Mouse (Mus musculus): ENCODE data around the gene Nr1d2. TPM values are rescaled to one million over a fixed set of nuclear protein-coding genes. Genes with fewer than 3 reads are reported as not detected.
"Not testable (repeated sequence)": the region's sequence is repeated elsewhere in the genome, so short reads cannot be mapped to it uniquely, and the experiment has no call there.

Nr1d2 gene
- polyA plus RNA-seq, 1 experiment from 2014 or later: 12.4 TPM

DNA sequence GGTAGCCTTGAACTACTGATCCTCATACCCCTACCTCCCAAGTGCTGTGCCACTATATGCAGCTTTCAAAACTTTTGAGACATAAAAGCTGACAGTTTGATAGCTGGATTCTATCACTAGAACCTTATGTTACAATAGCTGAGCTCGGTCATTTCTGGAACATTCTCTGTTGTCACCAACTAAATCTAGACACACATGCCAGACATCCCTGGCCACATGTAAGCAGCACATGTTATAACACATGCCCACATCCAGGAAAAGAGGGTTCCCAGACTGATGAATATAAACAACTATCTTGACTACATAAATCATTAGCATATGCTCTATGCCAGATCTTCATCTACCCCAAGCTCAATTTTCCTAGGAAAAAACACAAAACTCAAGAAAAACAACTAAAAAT, 21.8 kb downstream of the Nr1d2 start:
- TF ChIP-seq CTCF (IDR thresholded peaks at IDR 0.05; ENCODE audit: low read depth): no peak
- no peaks in the 10 kb centered on the region for H3K27me3 ChIP-seq (ENCODE audit: insufficient read depth, low read length)
- H3K9me3 ChIP-seq (replicated peaks; ENCODE audit: low read length): no peaks in the 10 kb centered on the region
- H3K4me1 ChIP-seq (replicated peaks; ENCODE audit: insufficient read depth, low read length): no peaks in the 10 kb centered on the region
- H3K36me3 ChIP-seq (ENCODE audit: insufficient read depth, low read length): no peaks in the 10 kb centered on the region
- H3K9ac ChIP-seq (ENCODE audit: low read depth, low read length): no peak overlapping the region
- 65% methylated on average over 1 of the region's 1 CpGs for WGBS
- H3K4me3 ChIP-seq (replicated peaks; ENCODE audit: low read depth, low read length): no peak overlapping the region
- H3K27ac ChIP-seq: no peak overlapping the region
- no peak for DNase-seq (ENCODE audit: low spot score)
- no peak overlapping the region for H3K4me2 ChIP-seq (ENCODE audit: low read length)
- ATAC-seq (replicated peaks; ENCODE audit: low FRiP score, low read depth): no peak

DNA sequence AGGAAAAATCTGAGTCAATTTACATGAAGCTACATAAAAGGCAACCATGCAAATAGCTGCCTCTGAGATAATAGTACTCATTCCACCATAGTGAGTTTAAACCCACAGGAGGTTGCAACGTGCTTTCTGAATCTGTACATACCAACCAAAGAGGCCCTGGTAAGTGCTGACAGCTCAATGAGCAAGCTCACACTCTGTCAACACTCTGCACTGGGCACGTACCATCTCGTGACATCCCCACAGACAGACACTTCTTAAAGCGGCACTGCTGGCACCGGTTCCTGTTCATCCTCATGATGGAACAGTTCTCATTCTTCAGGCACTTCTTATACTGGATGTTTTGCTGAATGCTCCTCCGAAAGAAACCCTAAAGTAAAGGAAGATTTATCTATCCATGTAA, 22.5 kb downstream of the Nr1d2 start:
- Histone ChIP-seq H3K9ac (ENCODE audit: low read depth, low read length) (no peak overlapping the region), H3K27me3 (ENCODE audit: insufficient read depth, low read length) (no peaks in the 10 kb centered on the region), H3K4me3 (replicated peaks; ENCODE audit: low read depth, low read length) (no peak overlapping the region), H3K4me2 (ENCODE audit: low read length) (no peak overlapping the region), H3K27ac (no peak overlapping the region), H3K4me1 (replicated peaks; ENCODE audit: insufficient read depth, low read length) (no peaks in the 10 kb centered on the region), H3K36me3 (ENCODE audit: insufficient read depth, low read length) (no peaks in the 10 kb centered on the region), H3K9me3 (replicated peaks; ENCODE audit: low read length) (no peaks in the 10 kb centered on the region)
- DNase-seq (ENCODE audit: low spot score) (no peak), ATAC-seq (replicated peaks; ENCODE audit: low FRiP score, low read depth) (no peak)
- WGBS: 92% methylated on average over 6 of the region's 6 CpGs
- TF ChIP-seq CTCF (IDR thresholded peaks at IDR 0.05; ENCODE audit: low read depth): no peak

GRCm38 (mm10) chr14:18210795-18211194, 28.1 kb downstream of the Nr1d2 start:
- TF ChIP-seq CTCF (IDR thresholded peaks at IDR 0.05; ENCODE audit: low read depth): peak; percentile 71
- Histone ChIP-seq H3K36me3 (ENCODE audit: insufficient read depth, low read length) (peaks cover 9% of the 10 kb centered on the region; the same call in 1 of the 2 replicates), H3K27me3 (ENCODE audit: insufficient read depth, low read length) (no peaks in the 10 kb centered on the region), H3K4me3 (replicated peaks; ENCODE audit: low read depth, low read length) (no peak overlapping the region), H3K4me2 (ENCODE audit: low read length) (no peak overlapping the region), H3K9ac (ENCODE audit: low read depth, low read length) (no peak overlapping the region), H3K4me1 (replicated peaks; ENCODE audit: insufficient read depth, low read length) (no peaks in the 10 kb centered on the region), H3K9me3 (replicated peaks; ENCODE audit: low read length) (no peaks in the 10 kb centered on the region), H3K27ac (no peak overlapping the region)
- WGBS: 89% methylated on average over 3 of the region's 3 CpGs
- peak; percentile 28 for DNase-seq (ENCODE audit: low spot score)
- peak; percentile 73 for ATAC-seq (replicated peaks; ENCODE audit: low FRiP score, low read depth)

GRCm38 (mm10) chr14:18204315-18204714, 34.6 kb downstream of the Nr1d2 start:
- H3K27ac ChIP-seq; H3K4me1 ChIP-seq (replicated peaks; ENCODE audit: insufficient read depth, low read length); H3K36me3 ChIP-seq (ENCODE audit: insufficient read depth, low read length); H3K9me3 ChIP-seq (replicated peaks; ENCODE audit: low read length); H3K4me2 ChIP-seq (ENCODE audit: low read length); H3K4me3 ChIP-seq (replicated peaks; ENCODE audit: low read depth, low read length); H3K9ac ChIP-seq (ENCODE audit: low read depth, low read length); H3K27me3 ChIP-seq (ENCODE audit: insufficient read depth, low read length): not testable (repeated sequence)
- 90% methylated on average over 1 of the region's 1 CpGs for WGBS
- ATAC-seq (replicated peaks; ENCODE audit: low FRiP score, low read depth) (peak; percentile 72; the same call in 1 of the 2 replicates), DNase-seq (ENCODE audit: low spot score) (peak; percentile 9)

GRCm38 (mm10) chr14:18201413-18201812, 37.5 kb downstream of the Nr1d2 start:
- no peaks in the 10 kb centered on the region for H3K27me3 ChIP-seq (ENCODE audit: insufficient read depth, low read length)
- no peaks in the 10 kb centered on the region for H3K36me3 ChIP-seq (ENCODE audit: insufficient read depth, low read length)
- H3K9me3 ChIP-seq (replicated peaks; ENCODE audit: low read length): no peaks in the 10 kb centered on the region
- no peak overlapping the region for H3K4me2 ChIP-seq (ENCODE audit: low read length)
- DNase-seq (ENCODE audit: low spot score) (no peak), ATAC-seq (replicated peaks; ENCODE audit: low FRiP score, low read depth) (peak; percentile 52)
- H3K4me1 ChIP-seq (replicated peaks; ENCODE audit: insufficient read depth, low read length): no peaks in the 10 kb centered on the region
- no peak overlapping the region for H3K27ac ChIP-seq
- no peak overlapping the region for H3K9ac ChIP-seq (ENCODE audit: low read depth, low read length)
- no peak overlapping the region for H3K4me3 ChIP-seq (replicated peaks; ENCODE audit: low read depth, low read length)
- WGBS: 83% methylated on average over 5 of the region's 5 CpGs
- no peak for TF ChIP-seq CTCF (IDR thresholded peaks at IDR 0.05; ENCODE audit: low read depth)

DNA sequence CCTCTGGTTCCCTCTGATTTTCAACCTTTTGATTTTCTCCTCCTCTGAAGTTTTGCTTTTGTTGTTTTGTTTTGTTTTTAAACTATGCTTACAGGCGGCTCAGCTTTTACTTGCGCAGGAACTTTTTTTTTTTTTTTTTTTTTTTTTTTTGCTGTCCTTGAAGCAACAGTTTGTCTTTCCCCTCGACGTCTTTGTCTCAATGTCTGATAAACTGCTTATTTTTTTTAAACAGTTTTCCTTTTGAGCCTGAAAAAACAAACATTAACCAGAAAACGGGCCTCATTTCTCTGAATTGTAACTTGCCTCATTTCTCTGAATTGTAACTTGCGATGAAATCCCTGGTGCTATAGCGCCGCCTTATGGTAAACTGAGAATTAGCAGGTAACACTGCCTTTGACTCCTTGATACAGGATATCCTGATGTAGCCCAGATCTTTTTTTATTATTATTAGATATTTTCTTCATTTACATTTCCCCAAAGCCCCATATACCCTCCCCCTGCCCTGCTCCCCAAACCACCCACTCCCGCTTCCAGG, 52.0 kb downstream of the Nr1d2 start:
- no peak for ATAC-seq (replicated peaks; ENCODE audit: low FRiP score, low read depth)
- no peak overlapping the region for H3K9ac ChIP-seq (ENCODE audit: low read depth, low read length)
- WGBS: 41% methylated on average over 9 of the region's 9 CpGs
- H3K4me1 ChIP-seq (replicated peaks; ENCODE audit: insufficient read depth, low read length): no peaks in the 10 kb centered on the region
- no peaks in the 10 kb centered on the region for H3K27me3 ChIP-seq (ENCODE audit: insufficient read depth, low read length)
- H3K9me3 ChIP-seq (replicated peaks; ENCODE audit: low read length): no peaks in the 10 kb centered on the region
- no peak overlapping the region for H3K4me3 ChIP-seq (replicated peaks; ENCODE audit: low read depth, low read length)
- peak; percentile 77 for TF ChIP-seq CTCF (IDR thresholded peaks at IDR 0.05; ENCODE audit: low read depth)
- H3K4me2 ChIP-seq (ENCODE audit: low read length): no peak overlapping the region
- no peak overlapping the region for H3K27ac ChIP-seq
- H3K36me3 ChIP-seq (ENCODE audit: insufficient read depth, low read length): no peaks in the 10 kb centered on the region
- DNase-seq (ENCODE audit: low spot score): peak; percentile 74

GRCm38 (mm10) chr14:18177531-18177930, 61.4 kb downstream of the Nr1d2 start:
- H3K27me3 ChIP-seq (ENCODE audit: insufficient read depth, low read length); ATAC-seq (replicated peaks; ENCODE audit: low FRiP score, low read depth); DNase-seq (ENCODE audit: low spot score); H3K4me3 ChIP-seq (replicated peaks; ENCODE audit: low read depth, low read length); H3K4me1 ChIP-seq (replicated peaks; ENCODE audit: insufficient read depth, low read length); H3K36me3 ChIP-seq (ENCODE audit: insufficient read depth, low read length); H3K9me3 ChIP-seq (replicated peaks; ENCODE audit: low read length); H3K9ac ChIP-seq (ENCODE audit: low read depth, low read length); H3K4me2 ChIP-seq (ENCODE audit: low read length); H3K27ac ChIP-seq: not testable (repeated sequence)
- WGBS: 69% methylated on average over 2 of the region's 2 CpGs
